Mouse (Mus musculus) lung, adult 2 months (tissue): ENCODE data around the gene Aknad1. TPM values are rescaled to one million over a fixed set of nuclear protein-coding genes. Genes with fewer than 3 reads are reported as not detected.

Experiments
- DNase-seq: peaks from one replicate; pipeline ENCODE4 v3.0.0; 2022
- H3K4me1 ChIP-seq: fragments of 200-500 bp; 2 replicates; pipeline ENCODE4 v1.6.1; 2011; ENCODE audit warnings: low read length; ENCODE audit not compliant: control insufficient read depth, insufficient read depth
- H3K4me3 ChIP-seq: fragments of 200-500 bp; replicated peaks from 2 replicates; pipeline ENCODE3; 2011; ENCODE audit warnings: low read depth, mild to moderate bottlenecking, control low read depth, low read length; ENCODE audit errors: extremely low read depth
- CTCF ChIP-seq: fragments of 200-500 bp; IDR thresholded peaks from 2 replicates; pipeline ENCODE4 v1.5.1; 2011; ENCODE audit warnings: mild to moderate bottlenecking, low read length, control low read depth; ENCODE audit not compliant: insufficient read depth
- POLR2A ChIP-seq: fragments of 200-500 bp; IDR thresholded peaks from 2 replicates; pipeline ENCODE4 v1.6.1; 2011; ENCODE audit warnings: low read depth, mild to moderate bottlenecking, control low read depth, low read length, borderline replicate concordance; ENCODE audit errors: extremely low read depth
- WGBS: fragments of 180-500 bp; shearing (Covaris S2); methylation state at CpG from one replicate; pipeline ENCODE4 v1.1.7; 2018; 5-methylcytosine and 5-hydroxymethylcytosine counted together
- polyA plus RNA-seq: library from polyadenylated mRNA; depleted of rRNA; stranded (reverse); fragments of >200 nt; gene quantifications from 2 replicates; pipeline ENCODE4 v1.2.3, GENCODE M21; 2012; rRNA removed

Gene Aknad1
- 0.09 TPM in 1 of 2 replicates, not detected in the other for polyA plus RNA-seq

DNA sequence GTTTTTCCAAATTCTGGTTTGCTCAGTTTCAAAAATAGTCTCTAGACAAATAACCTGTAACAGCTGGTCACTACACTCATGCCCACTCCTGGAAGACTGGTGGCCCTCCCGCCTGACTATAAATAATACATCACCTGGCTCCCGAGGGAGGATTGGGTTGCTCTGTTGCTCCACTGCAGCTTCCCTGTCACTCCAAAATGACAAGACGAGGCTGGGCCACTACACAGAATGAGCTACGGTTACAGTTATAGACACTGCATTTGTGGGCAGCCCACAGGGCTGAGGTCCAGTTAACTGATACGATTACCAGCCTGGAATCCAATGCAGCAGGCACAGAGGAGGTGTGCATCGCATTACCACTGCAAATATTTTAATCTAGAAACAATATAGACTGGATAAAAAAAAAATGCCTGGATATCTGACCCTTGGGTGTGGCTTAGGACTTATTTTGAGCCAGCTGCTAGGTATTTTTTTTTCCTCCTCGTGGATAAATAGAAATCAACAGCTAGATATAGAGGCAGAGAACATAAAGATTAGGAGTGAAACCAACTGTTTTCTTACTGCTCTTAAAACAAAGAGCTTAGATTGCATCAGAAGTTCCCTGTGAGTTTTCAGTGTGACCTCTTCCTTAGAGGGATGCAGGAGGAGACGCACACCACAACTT lies at the start of gene Aknad1:
TSS of gene Aknad1 (plus strand) at position 614 of the 664 bp plus-strand sequence.
- H3K4me3 ChIP-seq, result no peak within 1 kb of the TSS
- no peaks in the 10 kb centered on the region for H3K4me1 ChIP-seq
- DNase-seq, result no peak
- 68% methylated on average over 8 of the region's 8 CpGs for WGBS
- TF ChIP-seq POLR2A (no peak), CTCF (no peak)

GRCm38 (mm10) chr3:108689979-108690378 lies 49.5 kb upstream of the Aknad1 start:
- TF ChIP-seq CTCF (no peak), POLR2A (no peak)
- 55% methylated on average over 4 of the region's 4 CpGs for WGBS
- Histone ChIP-seq H3K4me3 (no peak overlapping the region), H3K4me1 (no peaks in the 10 kb centered on the region; the same call in 1 of the 2 replicates)
- DNase-seq, result no peak

GRCm38 (mm10) chr3:108694321-108694720 lies 45.1 kb upstream of the Aknad1 start:
- no peak for TF ChIP-seq CTCF
- no peak for TF ChIP-seq POLR2A
- 75% methylated on average over 9 of the region's 9 CpGs for WGBS
- DNase-seq, result peak; percentile 17

GRCm38 (mm10) chr3:108698662-108699061 lies 40.8 kb upstream of the Aknad1 start:
- WGBS, result 92% methylated on average over 8 of the region's 8 CpGs
- TF ChIP-seq CTCF (no peak), POLR2A (no peak)
- Histone ChIP-seq H3K4me3 (no peak overlapping the region), H3K4me1 (no peaks in the 10 kb centered on the region)
- no peak for DNase-seq

More at GRCm38 (mm10) chr3:108694321-108694720, 45.1 kb upstream of the Aknad1 start:
- Histone ChIP-seq H3K4me1 (no peaks in the 10 kb centered on the region), H3K4me3 (no peak overlapping the region)

GRCm38 (mm10) chr3:108699786-108700185 lies 39.7 kb upstream of the Aknad1 start:
- H3K4me3 ChIP-seq, result no peak overlapping the region
- no peak for DNase-seq
- TF ChIP-seq CTCF (no peak), POLR2A (no peak)
- H3K4me1 ChIP-seq, result no peaks in the 10 kb centered on the region
- 86% methylated on average over 4 of the region's 4 CpGs for WGBS

DNA sequence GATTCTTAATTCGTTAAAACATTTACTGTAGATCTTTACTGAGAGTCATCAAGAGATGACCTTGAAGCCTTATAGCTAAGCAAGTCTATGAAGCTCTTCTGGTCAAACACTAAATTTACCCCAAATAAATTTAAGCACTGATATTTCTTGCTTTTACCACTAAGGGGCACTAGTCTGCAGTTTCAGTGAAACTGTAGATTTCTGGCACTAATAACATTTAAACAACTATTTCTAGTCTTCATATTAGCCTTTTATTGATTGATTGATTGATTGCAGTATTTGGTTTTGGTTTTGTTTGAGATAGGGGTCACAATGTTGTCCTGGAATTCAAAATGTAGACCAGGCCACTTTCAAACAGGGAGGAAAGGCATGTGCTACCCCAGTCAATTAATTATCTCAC lies 38.2 kb upstream of the Aknad1 start:
- 76% methylated on average over 1 of the region's 1 CpGs for WGBS
- DNase-seq, result no peak
- TF ChIP-seq CTCF (no peak), POLR2A (no peak)
- Histone ChIP-seq H3K4me3 (no peak overlapping the region), H3K4me1 (no peaks in the 10 kb centered on the region)

DNA sequence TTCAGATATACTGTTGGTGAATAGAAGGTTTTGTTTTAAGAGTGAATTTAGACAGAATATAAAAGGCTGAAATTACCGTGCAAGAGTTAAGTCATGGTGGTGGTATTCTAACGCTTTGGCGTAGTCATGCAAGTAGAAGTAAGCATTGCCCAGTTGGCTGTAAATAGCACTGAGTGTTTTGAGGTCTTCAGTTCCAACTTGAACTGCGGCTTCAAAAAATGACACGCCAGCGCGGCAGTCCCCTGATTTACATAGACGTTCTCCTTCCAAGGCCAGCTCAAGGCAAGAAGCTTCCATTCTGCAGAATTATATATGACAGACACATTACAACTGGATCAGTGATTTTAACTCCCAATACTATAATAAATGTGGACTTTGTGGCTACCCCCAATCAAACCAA lies 36.7 kb upstream of the Aknad1 start:
- DNase-seq, result no peak
- no peaks in the 10 kb centered on the region for H3K4me1 ChIP-seq
- 85% methylated on average over 8 of the region's 8 CpGs for WGBS
- TF ChIP-seq POLR2A (no peak), CTCF (no peak)
- no peak overlapping the region for H3K4me3 ChIP-seq

DNA sequence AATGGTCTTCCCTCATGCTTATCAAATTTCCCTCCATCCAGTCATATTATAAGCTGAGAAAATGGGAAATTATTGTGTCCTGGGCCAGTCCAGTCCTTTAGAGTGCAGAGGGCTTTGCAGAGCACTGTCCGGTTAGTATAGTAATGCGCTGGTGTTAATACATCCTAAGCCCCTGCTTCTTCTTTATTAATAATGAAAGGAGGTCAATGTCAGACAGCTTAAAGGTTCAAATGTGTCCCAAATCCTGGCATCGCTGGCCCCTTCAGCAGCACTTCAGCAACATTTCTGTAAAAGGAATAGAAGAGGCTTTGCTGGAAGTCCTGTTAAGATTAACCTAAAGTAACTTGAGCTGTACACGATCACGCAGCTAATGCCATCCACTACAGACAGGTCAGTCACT lies 28.2 kb upstream of the Aknad1 start:
- 92% methylated on average over 5 of the region's 5 CpGs for WGBS
- no peak for DNase-seq
- Histone ChIP-seq H3K4me1 (0 out of 2 replicates have a peak, but pooled peaks cover 2% of the 10 kb centered on the region), H3K4me3 (no peak overlapping the region)
- no peak for TF ChIP-seq POLR2A
- TF ChIP-seq CTCF, result no peak

- Histone ChIP-seq H3K4me3 (no peak overlapping the region), H3K4me1 (0 out of 2 replicates have a peak, but pooled peaks cover 2% of the 10 kb centered on the region)
- no peak for DNase-seq
- 22% methylated on average over 3 of the region's 3 CpGs for WGBS
- no peak for TF ChIP-seq POLR2A
- TF ChIP-seq CTCF, result no peak
Measured at GRCm38 (mm10) chr3:108713065-108713675, 26.3 kb upstream of the Aknad1 start.

- H3K4me3 ChIP-seq, result no peak overlapping the region
- 83% methylated on average over 4 of the region's 4 CpGs for WGBS
- TF ChIP-seq CTCF, result no peak
- no peak for TF ChIP-seq POLR2A
- H3K4me1 ChIP-seq, result 0 out of 2 replicates have a peak, but pooled peaks cover 2% of the 10 kb centered on the region
- no peak for DNase-seq
Measured at GRCm38 (mm10) chr3:108714837-108715236, 24.6 kb upstream of the Aknad1 start.
